Mouse (Mus musculus) adipose tissue, adult 10 weeks (tissue): ENCODE results near the gene Cfap97. TPM values are rescaled to one million over a fixed set of nuclear protein-coding genes. Genes with fewer than 3 reads are reported as not detected.

Source experiments
- polyA plus RNA-seq: library from polyadenylated mRNA; stranded (reverse); fragments of 350-450 nt; fragmentation: Illumina TruSeq; extraction: RNeasy Lipid Tissue Mini Kit (QIAGEN cat#74804); gene quantifications from one replicate; pipeline ENCODE4 v1.2.3, GENCODE M21; 2014; ENCODE audit warnings: low read depth, low replicate concordance

Gene Cfap97
- polyA plus RNA-seq, result 16.5 TPM

DNA sequence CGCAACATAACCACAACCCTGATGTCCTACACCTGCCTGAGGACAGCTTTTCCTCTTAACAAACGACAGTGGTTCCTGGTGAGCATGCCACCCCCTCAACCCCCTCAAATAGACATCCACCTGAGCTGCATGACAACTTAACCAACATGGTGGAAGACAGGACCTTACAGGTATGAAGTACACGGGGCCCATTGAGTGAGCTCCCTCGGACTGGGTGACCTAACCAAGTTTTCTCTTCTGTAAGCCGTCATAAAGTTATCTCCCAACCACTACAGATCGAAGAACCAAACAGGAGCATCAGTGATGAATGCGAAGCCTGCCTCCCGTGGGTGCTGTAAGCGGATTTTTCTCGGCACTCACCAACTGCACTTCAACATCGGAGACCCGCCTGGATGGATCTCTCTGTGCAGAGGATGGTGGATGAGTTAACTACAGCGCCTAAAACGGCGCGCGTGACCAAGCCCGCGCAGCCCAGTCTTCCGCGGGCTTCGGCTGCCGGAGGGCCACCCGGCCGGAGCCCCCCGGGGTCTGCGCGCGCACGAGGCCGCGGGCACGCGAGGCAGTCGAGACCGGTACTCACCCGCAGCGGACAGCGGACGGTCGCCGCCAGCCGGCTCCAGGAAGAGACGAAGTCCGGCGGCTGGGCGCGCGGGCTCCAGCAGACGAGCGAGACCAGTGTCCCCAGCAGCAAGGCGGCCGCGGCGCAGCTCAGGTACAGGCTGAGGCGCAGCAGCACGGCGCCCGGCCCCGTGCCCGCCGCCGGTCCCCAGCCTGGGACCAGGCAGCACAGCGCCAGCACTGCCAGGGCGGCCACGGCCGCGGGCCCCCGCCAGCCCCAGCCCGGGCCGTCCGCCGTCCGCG is at the start of gene Cfap97:
TSS of gene Cfap97 (plus strand) at position 570 of the 861 bp plus-strand sequence.

GRCm38 (mm10) chr8:46152064-46153031 is 777 bp downstream of the Cfap97 start, which contains the start of gene Snx25:
TSS of gene Snx25 (minus strand) at chr8:46152159.

GRCm38 (mm10) chr8:46210404-46211315 is 59.1 kb downstream of the Cfap97 start, which contains the start of gene Slc25a4:
TSS of gene Slc25a4 (minus strand) at chr8:46211284.

Other genes with a start within 250 kb of the Cfap97 start
- gene Ccdc110, start 217.2 kb upstream of the Cfap97 start, polyA plus RNA-seq, result 1.7 TPM
- gene 1700029J07Rik, start 176.5 kb upstream of the Cfap97 start, polyA plus RNA-seq, result 14.0 TPM
- 49.2 TPM for gene Ufsp2, start 176.2 kb upstream of the Cfap97 start, polyA plus RNA-seq
- gene Lrp2bp, start 152.5 kb upstream of the Cfap97 start, polyA plus RNA-seq, result 1.4 TPM
- gene Ankrd37, start 146.1 kb upstream of the Cfap97 start, polyA plus RNA-seq, result 7.4 TPM
- gene Snx25, start 388 bp downstream of the Cfap97 start, polyA plus RNA-seq, result 13.6 TPM
- 177 TPM for gene Slc25a4, start 59.5 kb downstream of the Cfap97 start, polyA plus RNA-seq
- not detected for gene Helt, start 142.9 kb downstream of the Cfap97 start, polyA plus RNA-seq